Mouse (Mus musculus) hindbrain, embryonic 14.5 days (tissue): ENCODE results near the gene Acbd6. TPM values are rescaled to one million over a fixed set of nuclear protein-coding genes. Genes with fewer than 3 reads are reported as not detected.

Experiments used
- ATAC-seq: fragments of 200-750 bp; cut with Nextera tagmentation; 2 replicates; pipeline ENCODE4 v1.8.0; 2017; ENCODE audit warnings: moderate number of reproducible peaks, mild to moderate bottlenecking, moderate TSS enrichment, moderate library complexity; ENCODE audit not compliant: low FRiP score
- DNase-seq: peaks from one replicate; pipeline ENCODE4 v3.0.0-alpha.2; 2015; ENCODE audit warnings: low spot score
- H3K27ac ChIP-seq: fragments of 300-500 bp; sonication (generic); 2 replicates; pipeline ENCODE4 v1.5.1; 2014; ENCODE audit warnings: mild to moderate bottlenecking, moderate library complexity
- H3K27me3 ChIP-seq: fragments of 300-500 bp; sonication (generic); 2 replicates; pipeline ENCODE4 v1.6.1; 2014; ENCODE audit warnings: mild to moderate bottlenecking, low read length, mixed read lengths; ENCODE audit not compliant: control insufficient read depth, insufficient read depth
- H3K36me3 ChIP-seq: fragments of 300-500 bp; sonication (generic); replicated peaks from 2 replicates; pipeline ENCODE4 v1.6.1; 2014; ENCODE audit not compliant: control insufficient read depth, insufficient read depth
- H3K4me1 ChIP-seq: fragments of 300-500 bp; sonication (generic); replicated peaks from 2 replicates; pipeline ENCODE4 v1.6.1; 2014; ENCODE audit warnings: antibody characterized with exemption, low read length, mixed read lengths; ENCODE audit not compliant: control insufficient read depth, insufficient read depth
- H3K4me2 ChIP-seq: fragments of 300-500 bp; sonication (generic); replicated peaks from 2 replicates; pipeline ENCODE4 v1.6.1; 2014; ENCODE audit warnings: mild to moderate bottlenecking, moderate library complexity
- H3K4me3 ChIP-seq: fragments of 300-500 bp; sonication (generic); replicated peaks from 2 replicates; pipeline ENCODE4 v1.5.1; 2014; ENCODE audit warnings: mild to moderate bottlenecking, low read length
- H3K9ac ChIP-seq: fragments of 300-500 bp; sonication (generic); 2 replicates; pipeline ENCODE4 v1.6.1; 2014
- H3K9me3 ChIP-seq: fragments of 300-500 bp; sonication (generic); 2 replicates; pipeline ENCODE4 v1.6.1; 2016; ENCODE audit warnings: low read length; ENCODE audit not compliant: control insufficient read depth
- WGBS: fragments of 180-500 bp; shearing (Covaris S2); extraction: QIAGEN DNeasy Blood & Tissue Kit; methylation state at CpG from one replicate; pipeline ENCODE4 v1.1.7; 2014; 5-methylcytosine and 5-hydroxymethylcytosine counted together
- polyA plus RNA-seq: library from polyadenylated mRNA; unstranded; fragments of >200 nt; fragmentation: Nextera tagmentation; extraction: Ambion mirVana; gene quantifications from 2 replicates; pipeline ENCODE4 v1.2.1, GENCODE M21; 2014

The Acbd6 gene
- polyA plus RNA-seq, 1 experiment from 2014 or later = 103 TPM

- Histone ChIP-seq H3K27ac (no peak overlapping the region), H3K27me3 (no peaks in the 10 kb centered on the region), H3K4me3 (no peak overlapping the region), H3K9me3 (no peaks in the 10 kb centered on the region), H3K9ac (no peak overlapping the region), H3K4me2 (no peak overlapping the region), H3K4me1 (no peaks in the 10 kb centered on the region), H3K36me3 (no peaks in the 10 kb centered on the region)
- DNase-seq = no peak
- no peak for ATAC-seq
- WGBS = 53% methylated on average over 2 of the region's 2 CpGs
Observed at GRCm38 (mm10) chr1:155614426-155614825, 56.5 kb downstream of the Acbd6 start.

GRCm38 (mm10) chr1:155621075-155621474, 63.2 kb downstream of the Acbd6 start:
- 85% methylated on average over 6 of the region's 6 CpGs for WGBS
- Histone ChIP-seq H3K4me2 (no peak overlapping the region), H3K9me3 (no peaks in the 10 kb centered on the region), H3K36me3 (peaks cover 5% of the 10 kb centered on the region; the same call in 1 of the 2 replicates), H3K9ac (no peak overlapping the region), H3K4me1 (no peaks in the 10 kb centered on the region), H3K27me3 (no peaks in the 10 kb centered on the region), H3K4me3 (no peak overlapping the region), H3K27ac (no peak overlapping the region)
- no peak for DNase-seq
- no peak for ATAC-seq

GRCm38 (mm10) chr1:155623192-155623591, 65.3 kb downstream of the Acbd6 start:
- Histone ChIP-seq H3K9ac (no peak overlapping the region), H3K36me3 (peaks cover 5% of the 10 kb centered on the region; the same call in 1 of the 2 replicates), H3K9me3 (no peaks in the 10 kb centered on the region), H3K27ac (no peak overlapping the region), H3K4me1 (no peaks in the 10 kb centered on the region), H3K4me2 (no peak overlapping the region), H3K4me3 (no peak overlapping the region), H3K27me3 (no peaks in the 10 kb centered on the region)
- ATAC-seq (no peak), DNase-seq (no peak)
- WGBS = 94% methylated on average over 8 of the region's 8 CpGs

GRCm38 (mm10) chr1:155627746-155628145, 69.8 kb downstream of the Acbd6 start:
- no peaks in the 10 kb centered on the region for H3K27me3 ChIP-seq
- H3K27ac ChIP-seq = no peak overlapping the region
- no peaks in the 10 kb centered on the region for H3K4me1 ChIP-seq
- peaks cover 5% of the 10 kb centered on the region; the same call in 1 of the 2 replicates for H3K36me3 ChIP-seq
- no peaks in the 10 kb centered on the region for H3K9me3 ChIP-seq
- DNase-seq = no peak
- no peak overlapping the region for H3K4me3 ChIP-seq
- H3K4me2 ChIP-seq = no peak overlapping the region
- no peak overlapping the region for H3K9ac ChIP-seq
- no peak for ATAC-seq
- 89% methylated on average over 2 of the region's 2 CpGs for WGBS

DNA sequence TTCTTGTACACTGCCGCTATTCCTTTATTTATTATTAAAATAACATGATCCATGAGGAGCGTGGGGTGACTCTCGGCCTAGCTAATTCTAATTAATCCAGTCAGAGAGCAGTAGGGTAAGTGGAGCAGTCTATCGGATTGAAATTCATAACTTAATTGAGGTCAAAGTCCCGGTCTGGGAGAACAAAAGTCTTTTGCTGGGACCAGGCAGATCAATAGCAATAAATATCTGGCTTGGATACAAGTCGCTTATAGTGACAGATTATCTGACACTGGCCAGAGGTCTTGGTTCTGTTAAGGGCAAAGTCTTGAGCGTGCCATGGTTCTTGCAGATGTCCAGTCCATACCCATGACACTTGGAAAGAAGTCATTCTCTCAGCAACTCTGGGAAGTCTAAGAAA, 78.7 kb downstream of the Acbd6 start:
- ATAC-seq = no peak
- H3K4me2 ChIP-seq = no peak overlapping the region

GRCm38 (mm10) chr1:155645816-155646215, 87.9 kb downstream of the Acbd6 start:
- H3K4me3 ChIP-seq = no peak overlapping the region
- 85% methylated on average over 5 of the region's 5 CpGs for whole genome bisulfite sequencing
- no peak for ATAC-seq

More for the DNA sequence above, 78.7 kb downstream of the Acbd6 start:
- no peaks in the 10 kb centered on the region for H3K27me3 ChIP-seq
- H3K36me3 ChIP-seq = no peaks in the 10 kb centered on the region
- no peaks in the 10 kb centered on the region for H3K9me3 ChIP-seq
- no peak overlapping the region for H3K4me3 ChIP-seq
- no peak overlapping the region for H3K27ac ChIP-seq
- H3K4me1 ChIP-seq = no peaks in the 10 kb centered on the region
- WGBS = 74% methylated on average over 7 of the region's 7 CpGs
- DNase-seq = no peak
- no peak overlapping the region for H3K9ac ChIP-seq

GRCm38 (mm10) chr1:155646345-155647307, 88.7 kb downstream of the Acbd6 start:
- Histone ChIP-seq H3K4me1 (0 out of 2 replicates have a peak, but pooled peaks cover 7% of the 10 kb centered on the region), H3K27ac (no peak overlapping the region), H3K9ac (no peak overlapping the region), H3K9me3 (no peaks in the 10 kb centered on the region), H3K27me3 (no peaks in the 10 kb centered on the region), H3K36me3 (no peaks in the 10 kb centered on the region), H3K4me3 (no peak overlapping the region), H3K4me2 (no peak overlapping the region)
- ATAC-seq = no peak
- DNase-seq = no peak
- 72% methylated on average over 10 of the region's 10 CpGs for whole genome bisulfite sequencing

More at GRCm38 (mm10) chr1:155645816-155646215, 87.9 kb downstream of the Acbd6 start:
- Histone ChIP-seq H3K9ac (no peak overlapping the region), H3K4me2 (no peak overlapping the region), H3K27me3 (no peaks in the 10 kb centered on the region), H3K36me3 (no peaks in the 10 kb centered on the region), H3K27ac (no peak overlapping the region), H3K4me1 (0 out of 2 replicates have a peak, but pooled peaks cover 7% of the 10 kb centered on the region), H3K9me3 (no peaks in the 10 kb centered on the region)
- no peak for DNase-seq

- WGBS = 75% methylated on average over 9 of the region's 9 CpGs
- DNase-seq = no peak
- H3K4me1 ChIP-seq = peaks cover 7% of the 10 kb centered on the region; the same call in 1 of the 2 replicates
Observed at GRCm38 (mm10) chr1:155650121-155650846, 92.4 kb downstream of the Acbd6 start.

DNA sequence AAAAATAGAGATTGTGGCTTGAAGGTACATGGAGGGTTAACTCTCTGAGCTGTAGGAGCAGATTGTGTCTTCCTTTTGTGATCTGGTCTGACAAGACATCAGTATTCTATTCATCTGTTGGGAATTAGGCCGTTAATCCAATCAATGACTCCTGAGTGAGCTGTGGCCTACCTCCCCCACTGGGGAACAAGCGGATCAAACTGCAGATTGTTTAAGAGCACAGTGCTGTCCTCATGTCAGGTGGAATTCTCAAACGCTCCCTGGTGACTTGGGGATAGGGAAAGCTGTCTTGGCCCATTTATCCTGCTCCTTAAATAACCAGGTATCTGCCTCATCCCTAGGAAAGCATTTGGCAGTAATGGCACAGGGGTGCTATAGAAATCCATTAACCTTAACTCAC, 97.0 kb downstream of the Acbd6 start:
- Histone ChIP-seq H3K36me3 (no peaks in the 10 kb centered on the region), H3K27ac (no peak overlapping the region), H3K27me3 (no peaks in the 10 kb centered on the region), H3K4me3 (no peak overlapping the region), H3K9ac (no peak overlapping the region), H3K9me3 (no peaks in the 10 kb centered on the region), H3K4me2 (no peak overlapping the region), H3K4me1 (no peaks in the 10 kb centered on the region; the same call in 1 of the 2 replicates)
- no peak for DNase-seq
- no peak for ATAC-seq
- WGBS = 18% methylated on average over 3 of the region's 3 CpGs

More at GRCm38 (mm10) chr1:155650121-155650846, 92.4 kb downstream of the Acbd6 start:
- Histone ChIP-seq H3K36me3 (no peaks in the 10 kb centered on the region), H3K9me3 (no peaks in the 10 kb centered on the region), H3K4me3 (no peak overlapping the region), H3K27me3 (no peaks in the 10 kb centered on the region), H3K9ac (no peak overlapping the region), H3K27ac (no peak overlapping the region), H3K4me2 (no peak overlapping the region)
- no peak for ATAC-seq
